Mouse (Mus musculus) heart, postnatal 0 days (tissue): ENCODE data around the gene Phf24.

Experiments used
- CTCF ChIP-seq: IDR thresholded peaks from 2 replicates; pipeline ENCODE4 v1.5.1; 2016; ENCODE audit warnings: antibody characterized with exemption, control low read depth, low read depth
- EP300 ChIP-seq: IDR thresholded peaks from 2 replicates; pipeline ENCODE4 v1.6.1; 2016; ENCODE audit warnings: antibody characterized with exemption, low read depth

GRCm38 (mm10) chr4:42928952-42929351 is 12.5 kb downstream of the Phf24 start:
- TF ChIP-seq CTCF (no peak), EP300 (no peak)
